Mouse (Mus musculus): Measurements from ENCODE around the gene Bag1. TPM values are rescaled to one million over a fixed set of nuclear protein-coding genes. Genes with fewer than 3 reads are reported as not detected.

The Bag1 gene
- polyA plus RNA-seq, 1 experiment from 2014 or later: 152 TPM

DNA sequence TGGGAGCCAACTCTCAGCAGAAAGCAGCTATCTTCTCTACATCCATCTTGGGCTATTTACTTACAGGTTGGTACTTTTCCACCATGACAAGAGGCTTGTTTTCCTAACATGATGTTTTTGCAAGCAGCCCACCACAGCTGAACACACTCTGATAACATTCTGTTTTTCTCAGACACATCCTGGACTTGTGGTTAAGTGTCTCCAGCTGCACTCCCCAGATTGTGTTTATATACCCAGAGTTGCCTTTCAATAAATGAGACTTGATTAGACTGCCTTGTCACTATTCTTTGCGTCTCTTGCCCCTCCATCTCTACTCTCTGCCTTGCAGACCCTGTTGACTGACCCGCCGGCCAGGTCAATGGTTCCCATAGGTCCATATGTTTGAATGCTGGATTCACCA lies 48.0 kb downstream of the Bag1 start:
- Histone ChIP-seq H3K9me3 (ENCODE audit: control insufficient read depth, low read length) (no peaks in the 10 kb centered on the region), H3K4me2 (ENCODE audit: low read depth, low read length) (no peak overlapping the region), H3K27ac (ENCODE audit: low read length) (no peak overlapping the region), H3K36me3 (ENCODE audit: control insufficient read depth, insufficient read depth, low read length) (no peaks in the 10 kb centered on the region), H3K4me1 (ENCODE audit: control insufficient read depth, insufficient read depth, low read length) (no peaks in the 10 kb centered on the region), H3K4me3 (ENCODE audit: low read length) (no peak overlapping the region), H3K9ac (ENCODE audit: low read depth, low read length) (no peak overlapping the region), H3K27me3 (replicated peaks; ENCODE audit: control insufficient read depth, insufficient read depth, low read length) (0 out of 2 replicates have a peak, but pooled peaks cover 3% of the 10 kb centered on the region)
- WGBS: 80% methylated on average over 3 of the region's 3 CpGs
- no peak for ATAC-seq

DNA sequence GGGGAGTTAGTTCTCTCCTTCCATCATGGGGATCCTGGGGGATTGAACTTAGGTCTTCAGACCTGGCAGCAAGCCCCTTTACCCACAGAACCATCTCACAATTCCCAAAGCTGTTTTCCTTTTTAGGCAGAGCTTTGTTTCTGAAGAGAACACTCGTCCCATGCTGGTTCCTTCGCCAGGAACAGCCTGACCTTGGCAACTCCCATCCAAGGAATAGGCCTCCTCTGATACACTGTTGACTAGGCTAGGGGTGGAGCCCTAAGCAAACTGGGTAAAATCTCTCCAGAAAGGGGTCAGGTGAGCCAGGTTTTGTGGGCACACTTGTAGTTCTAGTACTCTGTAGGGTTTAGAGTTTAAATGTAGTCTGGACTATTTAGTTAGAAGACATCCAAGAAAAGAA lies 48.8 kb downstream of the Bag1 start:
- H3K9me3 ChIP-seq (ENCODE audit: control insufficient read depth, low read length): no peaks in the 10 kb centered on the region
- H3K27me3 ChIP-seq (replicated peaks; ENCODE audit: control insufficient read depth, insufficient read depth, low read length): 0 out of 2 replicates have a peak, but pooled peaks cover 3% of the 10 kb centered on the region
- no peaks in the 10 kb centered on the region for H3K36me3 ChIP-seq (ENCODE audit: control insufficient read depth, insufficient read depth, low read length)
- WGBS: 60% methylated on average over 2 of the region's 2 CpGs
- no peak overlapping the region for H3K9ac ChIP-seq (ENCODE audit: low read depth, low read length)
- H3K4me2 ChIP-seq (ENCODE audit: low read depth, low read length): no peak overlapping the region
- H3K27ac ChIP-seq (ENCODE audit: low read length): no peak overlapping the region
- no peaks in the 10 kb centered on the region for H3K4me1 ChIP-seq (ENCODE audit: control insufficient read depth, insufficient read depth, low read length)
- ATAC-seq: no peak
- no peak overlapping the region for H3K4me3 ChIP-seq (ENCODE audit: low read length)

DNA sequence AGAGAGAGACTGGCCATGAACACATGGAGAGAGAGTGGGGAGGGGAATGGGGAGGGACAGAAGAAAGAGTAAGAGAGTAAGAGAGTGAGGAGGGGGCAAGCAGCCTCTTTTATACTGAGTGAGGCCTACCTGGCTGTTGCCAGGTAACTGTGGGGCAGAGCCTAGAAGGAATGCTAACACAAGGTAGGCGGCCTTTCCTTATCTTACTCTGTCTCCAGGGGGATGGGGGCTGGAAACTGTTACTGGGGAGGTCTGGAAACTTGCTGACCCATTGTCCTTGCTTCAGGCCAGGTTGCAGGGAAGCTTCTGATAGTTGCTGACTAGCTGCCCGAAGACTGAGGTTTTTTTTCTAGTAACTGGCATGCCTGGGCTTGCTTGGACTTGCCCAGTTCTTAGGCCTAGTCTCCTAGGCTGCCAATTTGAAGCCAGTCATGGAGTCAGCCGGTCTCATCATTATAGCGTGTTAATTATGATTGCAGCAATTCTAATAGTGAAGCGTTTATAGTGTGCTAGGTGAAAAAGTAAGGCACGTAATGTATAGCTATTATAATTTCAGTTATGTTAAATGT lies 49.5 kb downstream of the Bag1 start:
- H3K27me3 ChIP-seq (replicated peaks; ENCODE audit: control insufficient read depth, insufficient read depth, low read length): peaks cover 6% of the 10 kb centered on the region; the same call in 1 of the 2 replicates
- H3K4me1 ChIP-seq (ENCODE audit: control insufficient read depth, insufficient read depth, low read length): no peaks in the 10 kb centered on the region
- H3K27ac ChIP-seq (ENCODE audit: low read length): no peak overlapping the region
- H3K4me3 ChIP-seq (ENCODE audit: low read length): no peak overlapping the region
- H3K9me3 ChIP-seq (ENCODE audit: control insufficient read depth, low read length): no peaks in the 10 kb centered on the region
- 85% methylated on average over 6 of the region's 6 CpGs for WGBS
- no peak overlapping the region for H3K9ac ChIP-seq (ENCODE audit: low read depth, low read length)
- no peak overlapping the region for H3K4me2 ChIP-seq (ENCODE audit: low read depth, low read length)
- H3K36me3 ChIP-seq (ENCODE audit: control insufficient read depth, insufficient read depth, low read length): no peaks in the 10 kb centered on the region
- no peak for ATAC-seq

DNA sequence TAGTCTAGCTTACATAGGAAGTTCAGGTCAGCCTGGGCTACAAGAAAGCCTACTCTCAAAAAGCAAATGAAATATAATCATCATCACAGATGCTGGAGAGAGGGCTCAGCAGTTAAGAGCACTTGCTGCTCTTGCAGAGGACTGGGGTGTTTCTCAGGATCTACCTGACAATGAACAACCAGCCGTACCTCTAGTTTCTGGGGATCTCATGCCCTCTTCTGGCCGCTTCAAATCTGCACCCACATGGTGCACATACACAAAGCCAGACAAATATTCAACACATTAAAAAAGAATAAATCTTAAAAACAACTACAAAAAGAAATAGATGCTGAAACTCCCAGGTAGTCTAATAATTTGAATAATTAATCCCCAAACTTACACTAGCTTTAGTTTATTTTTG lies 52.4 kb downstream of the Bag1 start:
- Histone ChIP-seq H3K9ac (ENCODE audit: low read depth, low read length) (no peak overlapping the region), H3K4me3 (ENCODE audit: low read length) (no peak overlapping the region), H3K27me3 (replicated peaks; ENCODE audit: control insufficient read depth, insufficient read depth, low read length) (peaks cover 6% of the 10 kb centered on the region; the same call in 1 of the 2 replicates), H3K36me3 (ENCODE audit: control insufficient read depth, insufficient read depth, low read length) (no peaks in the 10 kb centered on the region), H3K9me3 (ENCODE audit: control insufficient read depth, low read length) (no peaks in the 10 kb centered on the region), H3K27ac (ENCODE audit: low read length) (no peak overlapping the region), H3K4me2 (ENCODE audit: low read depth, low read length) (no peak overlapping the region), H3K4me1 (ENCODE audit: control insufficient read depth, insufficient read depth, low read length) (no peaks in the 10 kb centered on the region)
- ATAC-seq: peak; percentile 6; the same call in 1 of the 2 replicates
- 96% methylated on average over 2 of the region's 2 CpGs for WGBS

DNA sequence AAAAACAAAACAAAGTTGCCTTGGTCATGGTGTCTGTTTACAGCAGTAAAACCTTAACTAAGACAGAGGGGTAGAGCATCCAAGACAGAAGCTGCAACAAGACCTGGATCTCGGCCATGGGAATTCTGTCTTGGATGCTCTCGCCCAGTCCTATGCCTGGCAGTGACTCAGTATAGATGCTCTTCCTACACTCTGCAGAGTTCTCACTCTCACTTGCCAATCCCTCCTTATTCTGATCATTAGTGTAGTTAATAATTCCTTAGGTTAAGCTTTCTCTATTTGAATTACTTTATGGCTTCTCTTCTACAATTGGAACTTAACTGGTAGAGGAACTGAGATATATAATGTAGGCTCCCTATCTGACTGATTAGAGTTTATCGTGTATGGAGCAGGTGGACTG lies 53.0 kb downstream of the Bag1 start:
- WGBS: 70% methylated on average over 3 of the region's 3 CpGs

DNA sequence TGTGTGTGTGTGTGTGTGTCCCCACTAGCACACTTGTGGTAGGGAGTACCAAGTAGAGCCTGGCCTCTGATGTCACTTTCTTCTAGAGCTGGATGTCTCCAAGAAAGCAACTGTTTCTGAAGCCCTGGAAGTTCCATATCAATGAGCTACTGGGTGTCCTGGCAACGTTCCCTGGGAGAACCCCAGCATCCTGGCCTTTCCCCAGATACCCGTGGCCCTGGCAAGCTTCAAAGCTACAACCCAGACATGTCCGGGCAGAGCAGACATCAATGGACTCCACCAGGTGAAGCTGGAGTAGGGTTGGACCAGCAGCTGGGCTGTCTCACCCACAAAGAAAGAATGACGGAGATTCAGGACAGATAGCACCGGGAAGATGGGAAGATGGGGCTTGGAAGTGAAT lies 56.9 kb downstream of the Bag1 start:
- no peaks in the 10 kb centered on the region for H3K9me3 ChIP-seq (ENCODE audit: control insufficient read depth, low read length)
- no peak overlapping the region for H3K4me3 ChIP-seq (ENCODE audit: low read length)
- WGBS: 69% methylated on average over 5 of the region's 5 CpGs
- no peak overlapping the region for H3K27ac ChIP-seq (ENCODE audit: low read length)
- ATAC-seq: no peak
- H3K27me3 ChIP-seq (replicated peaks; ENCODE audit: control insufficient read depth, insufficient read depth, low read length): peaks cover 6% of the 10 kb centered on the region
- H3K4me2 ChIP-seq (ENCODE audit: low read depth, low read length): no peak overlapping the region
- no peaks in the 10 kb centered on the region for H3K4me1 ChIP-seq (ENCODE audit: control insufficient read depth, insufficient read depth, low read length)
- no peak overlapping the region for H3K9ac ChIP-seq (ENCODE audit: low read depth, low read length)
- no peaks in the 10 kb centered on the region for H3K36me3 ChIP-seq (ENCODE audit: control insufficient read depth, insufficient read depth, low read length)

More for the DNA sequence above, 53.0 kb downstream of the Bag1 start:
- H3K4me2 ChIP-seq (ENCODE audit: low read depth, low read length): no peak overlapping the region
- no peak overlapping the region for H3K9ac ChIP-seq (ENCODE audit: low read depth, low read length)
- no peaks in the 10 kb centered on the region for H3K36me3 ChIP-seq (ENCODE audit: control insufficient read depth, insufficient read depth, low read length)
- H3K27ac ChIP-seq (ENCODE audit: low read length): no peak overlapping the region
- no peaks in the 10 kb centered on the region for H3K9me3 ChIP-seq (ENCODE audit: control insufficient read depth, low read length)
- ATAC-seq: peak; percentile 89
- peaks cover 6% of the 10 kb centered on the region; the same call in 1 of the 2 replicates for H3K27me3 ChIP-seq (replicated peaks; ENCODE audit: control insufficient read depth, insufficient read depth, low read length)
- no peak overlapping the region for H3K4me3 ChIP-seq (ENCODE audit: low read length)
- no peaks in the 10 kb centered on the region for H3K4me1 ChIP-seq (ENCODE audit: control insufficient read depth, insufficient read depth, low read length)

DNA sequence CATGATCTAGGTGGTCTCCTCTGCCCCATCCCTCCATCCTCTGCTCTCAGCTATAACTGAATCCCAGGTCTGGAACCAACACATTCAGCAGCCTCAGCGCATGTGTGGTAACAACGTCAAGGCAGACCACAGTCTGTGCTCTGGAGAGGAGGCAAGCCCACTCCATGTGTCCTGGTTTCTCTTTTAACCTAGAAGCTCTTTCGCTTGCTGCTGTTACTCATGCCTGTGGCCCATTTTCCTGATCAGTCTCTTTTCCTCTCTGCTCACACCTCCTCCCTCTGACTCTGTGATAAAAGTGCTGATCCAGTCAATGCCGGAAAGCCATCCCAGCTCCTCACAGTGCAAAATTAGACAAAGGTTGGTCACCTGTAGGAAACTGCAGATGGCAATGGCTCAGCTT lies 58.1 kb downstream of the Bag1 start:
- no peaks in the 10 kb centered on the region for H3K9me3 ChIP-seq (ENCODE audit: control insufficient read depth, low read length)
- no peak for ATAC-seq
- H3K9ac ChIP-seq (ENCODE audit: low read depth, low read length): no peak overlapping the region
- H3K27me3 ChIP-seq (replicated peaks; ENCODE audit: control insufficient read depth, insufficient read depth, low read length): peaks cover 6% of the 10 kb centered on the region
- H3K4me3 ChIP-seq (ENCODE audit: low read length): no peak overlapping the region
- H3K27ac ChIP-seq (ENCODE audit: low read length): no peak overlapping the region
- 81% methylated on average over 4 of the region's 4 CpGs for WGBS
- H3K4me2 ChIP-seq (ENCODE audit: low read depth, low read length): no peak overlapping the region
- H3K4me1 ChIP-seq (ENCODE audit: control insufficient read depth, insufficient read depth, low read length): no peaks in the 10 kb centered on the region
- H3K36me3 ChIP-seq (ENCODE audit: control insufficient read depth, insufficient read depth, low read length): no peaks in the 10 kb centered on the region

DNA sequence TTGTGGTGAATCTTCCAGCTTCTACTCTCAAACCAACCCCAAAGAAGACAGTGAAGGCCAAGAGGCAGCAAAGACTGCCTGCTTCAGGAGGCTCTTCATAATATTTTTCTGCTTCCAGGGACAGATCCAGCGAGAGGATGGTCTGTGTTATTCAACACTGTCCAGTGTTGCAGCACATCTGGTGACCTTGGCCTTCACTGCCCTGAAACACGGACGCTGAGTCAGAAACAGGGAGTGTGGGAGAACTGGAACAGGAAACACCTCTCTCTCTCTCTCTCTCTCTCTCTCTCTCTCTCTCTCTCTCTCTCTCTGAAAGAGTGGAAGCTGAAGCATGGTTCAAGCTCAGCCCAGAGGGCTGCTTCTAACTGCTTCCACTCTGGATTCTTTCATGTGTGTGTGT lies 58.8 kb downstream of the Bag1 start:
- WGBS: 34% methylated on average over 3 of the region's 3 CpGs
- H3K9ac ChIP-seq (ENCODE audit: low read depth, low read length): no peak overlapping the region
- H3K27ac ChIP-seq (ENCODE audit: low read length): no peak overlapping the region
- H3K27me3 ChIP-seq (replicated peaks; ENCODE audit: control insufficient read depth, insufficient read depth, low read length): peaks cover 6% of the 10 kb centered on the region
- H3K4me3 ChIP-seq (ENCODE audit: low read length): no peak overlapping the region
- no peaks in the 10 kb centered on the region for H3K4me1 ChIP-seq (ENCODE audit: control insufficient read depth, insufficient read depth, low read length)
- H3K9me3 ChIP-seq (ENCODE audit: control insufficient read depth, low read length): no peaks in the 10 kb centered on the region
- H3K36me3 ChIP-seq (ENCODE audit: control insufficient read depth, insufficient read depth, low read length): no peaks in the 10 kb centered on the region
- no peak overlapping the region for H3K4me2 ChIP-seq (ENCODE audit: low read depth, low read length)
- no peak for ATAC-seq

DNA sequence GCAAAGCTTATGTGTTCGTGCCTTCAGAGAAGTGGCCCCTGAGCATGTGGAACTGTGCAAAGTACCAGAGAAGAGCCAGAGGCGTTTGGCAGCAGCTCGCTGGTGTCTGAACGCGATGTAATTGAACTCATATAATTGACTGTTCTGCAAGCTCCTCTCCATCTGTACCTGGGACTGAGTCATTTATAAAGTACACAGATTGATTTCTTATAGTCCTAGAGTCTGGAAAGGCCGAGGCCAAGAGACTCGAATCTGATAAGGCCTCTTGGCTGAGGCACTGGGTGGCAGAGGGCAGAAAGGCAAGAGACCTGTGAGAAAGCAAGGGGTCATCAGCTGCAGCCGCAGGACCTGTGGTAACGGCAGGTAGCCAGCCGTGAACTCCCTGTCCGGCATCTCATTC lies 59.3 kb downstream of the Bag1 start:
- 61% methylated on average over 11 of the region's 11 CpGs for WGBS
- no peak for ATAC-seq
- H3K27ac ChIP-seq (ENCODE audit: low read length): no peak overlapping the region
- H3K4me2 ChIP-seq (ENCODE audit: low read depth, low read length): no peak overlapping the region
- H3K9me3 ChIP-seq (ENCODE audit: control insufficient read depth, low read length): no peaks in the 10 kb centered on the region
- H3K36me3 ChIP-seq (ENCODE audit: control insufficient read depth, insufficient read depth, low read length): no peaks in the 10 kb centered on the region
- H3K4me3 ChIP-seq (ENCODE audit: low read length): no peak overlapping the region
- no peaks in the 10 kb centered on the region for H3K4me1 ChIP-seq (ENCODE audit: control insufficient read depth, insufficient read depth, low read length)
- H3K27me3 ChIP-seq (replicated peaks; ENCODE audit: control insufficient read depth, insufficient read depth, low read length): peaks cover 3% of the 10 kb centered on the region
- H3K9ac ChIP-seq (ENCODE audit: low read depth, low read length): no peak overlapping the region
